Comparison of ENCODE assay signal across 8 mouse cellular contexts in the genomic region with DNA sequence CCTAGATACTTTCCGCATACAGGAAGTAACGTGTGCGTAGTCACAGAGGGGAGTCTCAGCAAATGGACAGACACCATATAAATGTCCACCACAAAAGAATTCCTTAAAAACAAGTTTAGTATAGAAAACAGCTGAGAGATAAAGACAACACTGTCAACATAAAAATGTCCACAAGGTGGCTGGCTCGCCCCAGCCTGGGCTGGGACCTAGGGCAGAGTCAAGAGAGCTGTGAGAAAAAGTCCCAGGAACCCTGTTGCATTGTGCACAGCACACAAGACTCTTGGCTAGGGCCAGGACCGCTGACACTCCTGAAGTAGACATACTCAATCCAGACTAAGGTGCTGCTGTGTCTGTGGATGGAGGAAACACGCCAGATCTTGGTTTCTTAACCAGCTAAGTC. TPM values are rescaled to one million over a fixed set of nuclear protein-coding genes. Genes with fewer than 3 reads are reported as not detected.
DNase-seq lines count a peak whose midpoint lies in the region; ATAC-seq and TF ChIP-seq lines count a peak whose summit lies in the region.

No protein-coding gene starts in this region.

- 85% methylated on average over 6 of the region's 6 CpGs for WGBS in hindbrain, embryonic 10.5 days
- WGBS in limb, embryonic 13.5 days: 70% methylated on average over 6 of the region's 6 CpGs
- 83% methylated on average over 6 of the region's 6 CpGs for WGBS in small intestine, adult 2 months
- 80% methylated on average over 6 of the region's 6 CpGs for WGBS in heart, embryonic 11.5 days (ENCODE audit: insufficient replicate concordance)

- TF ChIP-seq POLR2A in small intestine, adult 2 months (IDR thresholded peaks at IDR 0.05; ENCODE audit: low read depth, low read length): no peak

- peak; percentile 73 for ATAC-seq in limb, embryonic 13.5 days (ENCODE audit: low FRiP score, low read depth)
- ATAC-seq in heart, embryonic 11.5 days (replicated peaks; ENCODE audit: insufficient number of reproducible peaks, low FRiP score, low TSS enrichment): no peak

- H3K36me3 ChIP-seq in hindbrain, embryonic 10.5 days: peaks cover 16% of the 10 kb centered on the region
- peaks cover 7% of the 10 kb centered on the region for H3K36me3 ChIP-seq in limb, embryonic 13.5 days
- H3K36me3 ChIP-seq in small intestine, adult 2 months (ENCODE audit: control insufficient read depth, insufficient read depth, low read length): peaks cover 8% of the 10 kb centered on the region
- H3K36me3 ChIP-seq in heart, embryonic 11.5 days (ENCODE audit: control insufficient read depth, insufficient read depth, low read length): no peaks in the 10 kb centered on the region

- H3K4me1 ChIP-seq in hindbrain, embryonic 10.5 days (replicated peaks): no peaks in the 10 kb centered on the region
- H3K4me1 ChIP-seq in limb, embryonic 13.5 days: no peaks in the 10 kb centered on the region
- H3K4me1 ChIP-seq in small intestine, adult 2 months (ENCODE audit: control insufficient read depth, insufficient read depth, insufficient read length, low read length): no peaks in the 10 kb centered on the region
- no peaks in the 10 kb centered on the region for H3K4me1 ChIP-seq in heart, embryonic 11.5 days (ENCODE audit: control insufficient read depth, insufficient read depth, low read length)

- H3K27me3 ChIP-seq in hindbrain, embryonic 10.5 days (ENCODE audit: insufficient read depth, poor library complexity, severe bottlenecking): no peaks in the 10 kb centered on the region
- no peaks in the 10 kb centered on the region for H3K27me3 ChIP-seq in limb, embryonic 13.5 days
- H3K27me3 ChIP-seq in small intestine, adult 2 months (ENCODE audit: control insufficient read depth, insufficient read depth, low read length): no peaks in the 10 kb centered on the region
- H3K27me3 ChIP-seq in heart, embryonic 11.5 days (ENCODE audit: control insufficient read depth, insufficient read depth, low read length): no peaks in the 10 kb centered on the region

- H3K4me3 ChIP-seq in left cerebral cortex, adult 2 months: no peak overlapping the region
- H3K4me3 ChIP-seq in hindbrain, embryonic 10.5 days: no peak overlapping the region
- no peak overlapping the region for H3K4me3 ChIP-seq in limb, embryonic 13.5 days
- H3K4me3 ChIP-seq in small intestine, adult 2 months (ENCODE audit: low read depth, low read length): no peak overlapping the region
- H3K4me3 ChIP-seq in heart, embryonic 11.5 days (ENCODE audit: low read depth, low read length): no peak overlapping the region

- H3K27ac ChIP-seq in left cerebral cortex, adult 2 months: no peak overlapping the region
- no peak overlapping the region for H3K27ac ChIP-seq in hindbrain, embryonic 10.5 days
- no peak overlapping the region for H3K27ac ChIP-seq in limb, embryonic 13.5 days
- H3K27ac ChIP-seq in small intestine, adult 2 months (ENCODE audit: insufficient read depth, low read depth, low read length): no peak overlapping the region
- H3K27ac ChIP-seq in heart, embryonic 11.5 days (ENCODE audit: low read depth, low read length): no peak overlapping the region

- H3K9ac ChIP-seq in limb, embryonic 13.5 days: no peak overlapping the region
- no peak overlapping the region for H3K9ac ChIP-seq in heart, embryonic 11.5 days (ENCODE audit: low read depth, low read length)

- no peak overlapping the region for H3K4me2 ChIP-seq in limb, embryonic 13.5 days (replicated peaks)
- no peak overlapping the region for H3K4me2 ChIP-seq in heart, embryonic 11.5 days

- H3K9me3 ChIP-seq in hindbrain, embryonic 10.5 days: no peaks in the 10 kb centered on the region
- H3K9me3 ChIP-seq in limb, embryonic 13.5 days: no peaks in the 10 kb centered on the region
- H3K9me3 ChIP-seq in heart, embryonic 11.5 days (replicated peaks; ENCODE audit: control insufficient read depth, low read length): no peaks in the 10 kb centered on the region

- peak; percentile 57 for TF ChIP-seq CTCF in left cerebral cortex, adult 2 months (IDR thresholded peaks at IDR 0.05)
- peak; percentile 20; the same call in 1 of the 2 replicates for TF ChIP-seq CTCF in small intestine, adult 2 months (IDR thresholded peaks at IDR 0.05; ENCODE audit: extremely low read depth, insufficient read length, insufficient replicate concordance, low read depth, low read length)

- DNase-seq in left cerebral cortex, adult 2 months (ENCODE audit: extremely low spot score in 1 of 2, low spot score in 2 of 2): no peak
- no peak for DNase-seq in left cerebral cortex, adult 11 months (ENCODE audit: low spot score)
- DNase-seq in R1 (ENCODE audit: low read depth, low spot score): peak; percentile 86
- peak; percentile 20 for DNase-seq in hindbrain, embryonic 10.5 days (ENCODE audit: low spot score)
- no peak for DNase-seq in urinary bladder, postnatal 25 days (ENCODE audit: low spot score)

- intact Hi-C loops in left cerebral cortex, adult 2 months (cut with DNase I): loop anchor here (5.0 kb wide), 1 partner anchor 454 kb away; no protein-coding TSS in a partner anchor

RNA-seq across cellular contexts. Expression of a gene that starts 49.6 kb away (rescaled TPM):
- total RNA-seq in left cerebral cortex, adult 2 months (2021): under 1 TPM in 1 of 2 experiments, not detected in 1; 0.23 TPM
- 0.84 and 1.2 TPM in 2 replicates for polyA plus RNA-seq in hindbrain, embryonic 10.5 days (2016; fragmentation: Nextera tagmentation; extraction: Ambion mirVana)
- polyA plus RNA-seq in limb, embryonic 13.5 days (2015; fragmentation: Nextera tagmentation; extraction: Ambion mirVana): 0.26 and 0.52 TPM in 2 replicates
- 0.11 and 23.2 TPM in 2 replicates for polyA plus RNA-seq in small intestine, adult 2 months (2012; rRNA removed)
- polyA plus RNA-seq in heart, embryonic 11.5 days (2014; fragmentation: Nextera tagmentation; extraction: Ambion mirVana): 0.44 and 0.45 TPM in 2 replicates

Comparison
In these comparisons a context has a peak if more than half of its experiments do, and no peak if none do; other contexts are left out.
1. DNase-seq: peak in R1 (single experiment) and hindbrain, embryonic 10.5 days (single experiment); none in left cerebral cortex, adult 2 months (0 of 2), left cerebral cortex, adult 11 months (single experiment) and urinary bladder, postnatal 25 days (single experiment).